Mouse (Mus musculus): Measurements from ENCODE around the gene Lrrc74b. TPM values are rescaled to one million over a fixed set of nuclear protein-coding genes. Genes with fewer than 3 reads are reported as not detected.

Gene Lrrc74b
- polyA plus RNA-seq, 1 experiment from 2014 or later: 0.03 TPM

DNA sequence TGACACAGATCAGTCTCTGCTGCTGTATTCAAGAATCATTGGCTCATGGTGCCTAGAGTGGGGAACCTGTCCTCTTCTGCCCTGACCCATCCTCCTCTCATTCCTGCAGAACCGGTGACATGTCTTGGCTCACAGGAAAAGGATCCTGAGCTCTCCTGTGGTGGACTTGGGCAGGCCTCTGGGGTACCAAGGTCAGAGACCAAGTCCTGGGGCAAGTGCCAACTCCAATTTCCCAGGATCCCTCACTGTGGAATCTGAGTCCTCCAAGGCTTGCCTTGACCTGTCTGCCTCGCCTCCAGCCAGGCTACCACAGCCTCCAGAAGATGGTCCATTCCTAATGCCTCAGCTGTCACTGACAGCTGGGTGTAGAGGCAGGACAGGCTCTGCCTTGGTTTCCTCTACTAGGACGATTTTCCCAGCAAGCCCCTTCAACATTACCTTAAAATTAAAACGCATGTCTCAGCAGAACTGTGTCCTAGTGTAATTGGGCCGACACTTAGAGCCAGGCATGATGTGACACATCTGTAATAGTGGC is 54.0 kb downstream of the Lrrc74b start:
- DNase-seq (ENCODE audit: low read depth, low spot score) (no peak), ATAC-seq (no peak)
- in situ Hi-C loops (cut with MboI; ENCODE audit: low pct_unique_long_range_greater_than_20kb): no loop called here
- TF ChIP-seq CTCF (IDR thresholded peaks at IDR 0.05): no peak
- no peaks in the 10 kb centered on the region for H3K27me3 ChIP-seq
- POLR2A ChIA-PET: interaction anchor here (1.2 kb wide), 1 partner anchor 11 kb away, joined by 6 read pairs; no protein-coding TSS in a partner anchor
- CTCF ChIA-PET: interaction anchor here (0.8 to 3.9 kb wide), 3 partner anchors 8 to 47 kb away, joined by 3 to 23 read pairs (median 4); no protein-coding TSS in a partner anchor

DNA sequence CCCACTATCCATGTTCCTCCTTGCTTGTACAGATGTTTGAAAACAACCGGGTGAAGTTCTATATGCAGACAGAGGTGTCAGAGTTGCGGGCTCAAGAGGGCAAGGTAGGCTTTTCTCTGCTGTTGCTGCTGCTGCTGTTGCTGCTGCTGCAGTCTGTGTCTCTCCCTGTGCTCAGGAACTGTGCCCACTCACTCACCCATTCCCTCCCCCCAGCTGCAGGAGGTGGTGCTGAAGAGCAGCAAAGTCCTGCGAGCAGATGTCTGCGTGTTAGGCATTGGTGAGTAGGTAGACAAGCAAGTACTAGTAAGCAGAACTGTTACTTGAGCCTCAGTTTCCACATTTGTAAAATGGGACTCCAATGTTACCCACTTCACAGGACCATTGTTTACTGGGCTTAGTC is 58.4 kb downstream of the Lrrc74b start:
- in situ Hi-C loops (cut with MboI; ENCODE audit: low pct_unique_long_range_greater_than_20kb): no loop called here
- POLR2A ChIA-PET: no interaction called here

DNA sequence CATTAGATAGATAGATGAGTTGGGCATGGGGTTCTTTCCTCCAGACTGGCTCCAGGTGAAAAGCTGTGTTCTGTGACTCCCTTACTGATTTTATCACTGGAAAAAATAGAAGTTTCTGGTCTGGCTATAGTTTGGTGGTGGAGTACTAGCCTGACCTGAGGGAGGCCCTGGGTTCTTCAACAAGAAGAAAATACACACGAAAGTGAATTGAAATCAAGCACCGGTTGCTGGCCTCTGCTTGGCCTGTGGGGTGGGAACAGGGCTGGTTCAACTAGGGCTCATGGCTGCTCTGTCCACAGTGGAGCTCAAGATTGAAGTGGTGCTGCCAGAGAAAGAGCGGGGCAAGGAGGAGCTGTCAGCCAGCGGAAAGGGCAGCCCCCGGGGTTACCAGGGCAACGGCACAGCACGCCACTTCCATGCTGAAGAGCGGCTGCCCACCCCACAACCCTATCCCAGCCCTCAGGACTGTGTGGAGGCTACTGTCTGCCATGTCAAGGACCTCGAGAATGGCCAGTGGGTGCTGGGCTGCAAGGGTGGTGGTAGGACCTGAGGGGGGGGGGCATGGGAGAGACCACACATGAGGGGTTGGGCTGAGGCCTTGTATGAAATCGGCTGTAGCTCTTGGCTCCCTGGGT is 61.7 kb downstream of the Lrrc74b start:
- H3K27me3 ChIP-seq: no peaks in the 10 kb centered on the region
- CTCF ChIA-PET: interaction anchor here (1.0 to 1.4 kb wide), 5 partner anchors 8 to 38 kb away, joined by 3 to 4 read pairs (median 3); partner anchors contain the start of gene Lztr1
- POLR2A ChIA-PET: no interaction called here
- DNase-seq (ENCODE audit: low read depth, low spot score) (no peak), ATAC-seq (no peak)
- in situ Hi-C loops (cut with MboI; ENCODE audit: low pct_unique_long_range_greater_than_20kb): no loop called here
- TF ChIP-seq CTCF (IDR thresholded peaks at IDR 0.05): no peak

More for the DNA sequence above, 58.4 kb downstream of the Lrrc74b start:
- H3K27me3 ChIP-seq: no peaks in the 10 kb centered on the region
- CTCF ChIA-PET: no interaction called here
- DNase-seq (ENCODE audit: low read depth, low spot score): no peak
- no peak for ATAC-seq
- no peak for TF ChIP-seq CTCF (IDR thresholded peaks at IDR 0.05)

DNA sequence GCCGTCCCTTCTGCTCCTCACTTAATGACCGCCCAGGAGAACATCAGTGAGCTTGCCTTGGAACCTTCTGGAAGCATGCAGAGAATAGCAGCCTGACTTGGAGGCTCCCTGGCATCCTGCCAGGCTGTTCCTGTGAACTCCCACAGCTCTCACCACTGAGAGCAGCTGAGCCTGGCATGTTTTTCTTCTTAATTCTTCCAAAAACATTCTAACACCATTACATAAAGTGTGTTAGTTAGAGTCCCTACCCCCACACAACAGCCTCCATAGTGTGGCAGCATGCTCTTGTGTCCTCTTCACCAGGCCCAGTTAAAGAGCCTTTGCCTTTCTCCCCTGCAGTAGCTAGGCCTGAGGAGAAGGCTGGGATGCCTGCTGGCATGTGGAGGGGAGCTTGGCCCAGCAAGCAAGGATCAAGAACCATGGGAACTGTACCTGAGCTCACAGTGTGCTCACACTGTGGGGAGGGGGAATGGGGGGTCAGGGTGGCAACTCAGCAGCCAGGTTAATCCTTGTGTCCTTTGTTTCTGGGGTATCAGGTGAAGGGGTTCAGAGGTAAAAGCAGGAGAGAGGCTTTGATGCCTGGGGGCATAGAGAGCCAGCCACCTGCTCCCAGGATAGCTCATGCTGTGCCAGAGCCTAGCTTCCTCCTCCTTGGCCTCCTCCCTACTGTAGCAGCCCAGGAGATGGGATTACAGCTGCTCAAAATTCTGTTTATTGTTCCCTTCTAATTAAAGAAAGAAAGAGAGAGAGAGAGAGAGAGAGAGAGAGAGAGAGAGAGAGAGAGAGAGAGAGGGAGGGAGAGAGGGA is 64.3 kb downstream of the Lrrc74b start:
- in situ Hi-C loops (cut with MboI; ENCODE audit: low pct_unique_long_range_greater_than_20kb): no loop called here
- no peak for ATAC-seq
- CTCF ChIA-PET: interaction anchor here (0.6 to 1.6 kb wide), 3 partner anchors 9 to 32 kb away, joined by 4 to 5 read pairs (median 4); no protein-coding TSS in a partner anchor
- no peaks in the 10 kb centered on the region for H3K27me3 ChIP-seq
- peak; percentile 49 for DNase-seq (ENCODE audit: low read depth, low spot score)
- POLR2A ChIA-PET: interaction anchor here (2.2 kb wide), 1 partner anchor 11 kb away, joined by 6 read pairs; no protein-coding TSS in a partner anchor
- TF ChIP-seq CTCF (IDR thresholded peaks at IDR 0.05): no peak

Other genes starting within 250 kb of the Lrrc74b start
- 0.12 TPM for gene Serpind1, start 229.9 kb downstream of the Lrrc74b start, polyA plus RNA-seq (2021)
- gene Snap29, start 155.3 kb downstream of the Lrrc74b start, polyA plus RNA-seq (2021): 28.3 TPM
- 81.9 TPM for gene Pi4ka, start 154.9 kb downstream of the Lrrc74b start, polyA plus RNA-seq (2021)
- gene Crkl, start 109.3 kb downstream of the Lrrc74b start, polyA plus RNA-seq (2021): 27.1 TPM
- 0.99 TPM for gene Aifm3, start 71.6 kb downstream of the Lrrc74b start, polyA plus RNA-seq (2021)
- 156 TPM for gene Lztr1, start 52.6 kb downstream of the Lrrc74b start, polyA plus RNA-seq (2021)
- 40.6 TPM for gene Thap7, start 30.1 kb downstream of the Lrrc74b start, polyA plus RNA-seq (2021)
- gene P2rx6, start 638 bp upstream of the Lrrc74b start, polyA plus RNA-seq (2021): 0.87 TPM
- 3.7 TPM for gene Slc7a4, start 22.0 kb upstream of the Lrrc74b start, polyA plus RNA-seq (2021)
- 31.3 TPM for gene Smpd4, start 58.1 kb upstream of the Lrrc74b start, polyA plus RNA-seq (2021)
- 9.6 TPM for gene Ccdc74a, start 85.2 kb upstream of the Lrrc74b start, polyA plus RNA-seq (2021)
- gene Med15, start 171.6 kb upstream of the Lrrc74b start, polyA plus RNA-seq (2021): 69.1 TPM
- 128 TPM for gene Klhl22, start 198.4 kb upstream of the Lrrc74b start, polyA plus RNA-seq (2021)
- 60.3 TPM for gene Scarf2, start 236.0 kb upstream of the Lrrc74b start, polyA plus RNA-seq (2021)